In genomic region chr4:41156961-41157360, GRCm38 (mm10) we compare ENCODE assay signal across 28 mouse cellular contexts. TPM values are rescaled to one million over a fixed set of nuclear protein-coding genes. Genes with fewer than 3 reads are reported as not detected.
DNase-seq lines count a peak whose midpoint lies in the region; ATAC-seq and TF ChIP-seq lines count a peak whose summit lies in the region.
"Had no signal": no experiment of that assay in that cellular context is flagged by ENCODE, and none has a peak within 500 bp of the region (broad histone marks: within the 10 kb centered on the region; RNA-seq: fewer than 3 reads in every experiment).

No protein-coding gene starts in this region.

- no peak for TF ChIP-seq POLR2A in small intestine, adult 2 months (IDR thresholded peaks at IDR 0.05; ENCODE audit: low read depth, low read length)

- H3K4me3 ChIP-seq in liver, embryonic 12.5 days: no peak overlapping the region
- H3K4me3 ChIP-seq in small intestine, adult 2 months (ENCODE audit: low read depth, low read length): no peak overlapping the region
- no peak overlapping the region for H3K4me3 ChIP-seq in hindbrain, embryonic 12.5 days
- H3K4me3 ChIP-seq: embryonic facial prominence, embryonic 12.5 days; embryonic facial prominence, embryonic 15.5 days; gastrocnemius, adult 2 months; hindbrain, embryonic 10.5 days had no signal

- H3K4me1 ChIP-seq in liver, embryonic 12.5 days: peaks cover 47% of the 10 kb centered on the region
- peaks cover 3% of the 10 kb centered on the region; the same call in 1 of the 2 replicates for H3K4me1 ChIP-seq in small intestine, adult 2 months (ENCODE audit: control insufficient read depth, insufficient read depth, insufficient read length, low read length)
- peaks cover 9% of the 10 kb centered on the region; the same call in 1 of the 2 replicates for H3K4me1 ChIP-seq in hindbrain, embryonic 12.5 days
- H3K4me1 ChIP-seq: embryonic facial prominence, embryonic 12.5 days; hindbrain, embryonic 10.5 days had no signal

- H3K27ac ChIP-seq in liver, embryonic 12.5 days: 0 out of 2 replicates have a peak overlapping the region, but pooled peaks have one; percentile 20
- 0 out of 2 replicates have a peak overlapping the region, but pooled peaks have one; percentile 10 for H3K27ac ChIP-seq in small intestine, adult 2 months (ENCODE audit: insufficient read depth, low read depth, low read length)
- no peak overlapping the region for H3K27ac ChIP-seq in hindbrain, embryonic 12.5 days
- H3K27ac ChIP-seq: embryonic facial prominence, embryonic 12.5 days; embryonic facial prominence, embryonic 15.5 days; hindbrain, embryonic 10.5 days; hindbrain, embryonic 14.5 days; hindbrain, postnatal 0 days had no signal

- peaks cover 4% of the 10 kb centered on the region for H3K36me3 ChIP-seq in liver, embryonic 12.5 days
- no peaks in the 10 kb centered on the region for H3K36me3 ChIP-seq in small intestine, adult 2 months (ENCODE audit: control insufficient read depth, insufficient read depth, low read length)
- no peaks in the 10 kb centered on the region for H3K36me3 ChIP-seq in hindbrain, embryonic 12.5 days
- H3K36me3 ChIP-seq: embryonic facial prominence, embryonic 12.5 days; embryonic facial prominence, embryonic 15.5 days had no signal

- ATAC-seq in liver, embryonic 12.5 days: no peak
- ATAC-seq in hindbrain, embryonic 12.5 days (ENCODE audit: low FRiP score): no peak
- ATAC-seq: activated CD4-positive, CD25-positive, alpha-beta regulatory T cell, adult 4 months; forebrain, embryonic 14.5 days; forebrain, postnatal 0 days; hindbrain, postnatal 0 days; inflammation-experienced regulatory T-cells, adult 6 months; Patski had no signal

- WGBS in liver, embryonic 12.5 days (ENCODE audit: insufficient replicate concordance): 72% methylated on average over 9 of the region's 9 CpGs
- WGBS in small intestine, adult 2 months: 32% methylated on average over 9 of the region's 9 CpGs
- WGBS in hindbrain, embryonic 12.5 days: 92% methylated on average over 9 of the region's 9 CpGs

- H3K27me3 ChIP-seq in liver, embryonic 12.5 days (replicated peaks): no peaks in the 10 kb centered on the region
- no peaks in the 10 kb centered on the region for H3K27me3 ChIP-seq in small intestine, adult 2 months (ENCODE audit: control insufficient read depth, insufficient read depth, low read length)
- H3K27me3 ChIP-seq in hindbrain, embryonic 12.5 days: no peaks in the 10 kb centered on the region
- H3K27me3 ChIP-seq: embryonic facial prominence, embryonic 12.5 days; embryonic facial prominence, embryonic 15.5 days; Patski had no signal

- DNase-seq in liver: no peak
- peak; percentile 89 for DNase-seq in ES-CJ7 (ENCODE audit: low read depth, low spot score)
- DNase-seq in ZHBTc4 (ENCODE audit: low read depth, low spot score): peak; percentile 81
- no peak for DNase-seq in right cerebral cortex, postnatal 10 days (ENCODE audit: low spot score in 2 of 2)
- DNase-seq in right cerebral cortex, adult 2 months (ENCODE audit: low spot score in 2 of 2): no peak
- DNase-seq: adrenal gland, postnatal 10 days; adrenal gland, postnatal 36 days; cerebellum, adult 18-20 months; cerebellum, adult 9-10 months; cerebellum, postnatal 14 days; forebrain, postnatal 0 days; gastrocnemius, adult 2 months; gastrocnemius, postnatal 14 days; heart, adult 11 months had no signal

- H3K9me3 ChIP-seq in liver, embryonic 12.5 days (replicated peaks): no peaks in the 10 kb centered on the region
- H3K9me3 ChIP-seq in hindbrain, embryonic 12.5 days (replicated peaks): no peaks in the 10 kb centered on the region
- H3K9me3 ChIP-seq: embryonic facial prominence, embryonic 12.5 days; embryonic facial prominence, embryonic 15.5 days; G1E; hindbrain, embryonic 10.5 days had no signal

- no peak for TF ChIP-seq CTCF in small intestine, adult 2 months (IDR thresholded peaks at IDR 0.05; ENCODE audit: extremely low read depth, insufficient read length, insufficient replicate concordance, low read depth, low read length)

- no peak overlapping the region for H3K9ac ChIP-seq in liver, embryonic 12.5 days
- no peak overlapping the region for H3K9ac ChIP-seq in hindbrain, embryonic 12.5 days
- H3K9ac ChIP-seq: embryonic facial prominence, embryonic 12.5 days; embryonic facial prominence, embryonic 15.5 days; forebrain, postnatal 0 days; hindbrain, embryonic 14.5 days had no signal

- no peak overlapping the region for H3K4me2 ChIP-seq in liver, embryonic 12.5 days
- H3K4me2 ChIP-seq in hindbrain, embryonic 12.5 days (replicated peaks): no peak overlapping the region
- H3K4me2 ChIP-seq: embryonic facial prominence, embryonic 12.5 days; embryonic facial prominence, embryonic 15.5 days; heart, embryonic 11.5 days; hindbrain, embryonic 14.5 days had no signal

RNA-seq across cellular contexts. Expression of gene Ube2r2, which starts 21.4 kb away (rescaled TPM):
- polyA plus RNA-seq in liver, embryonic 12.5 days (2016; fragmentation: Nextera tagmentation; extraction: Ambion mirVana): 39.9 and 44.8 TPM in 2 replicates
- polyA plus RNA-seq in small intestine, adult 2 months (2012; rRNA removed): 9.2 and 25.3 TPM in 2 replicates
- polyA plus RNA-seq in hindbrain, embryonic 12.5 days (2016; fragmentation: Nextera tagmentation; extraction: Ambion mirVana): 101 and 113 TPM in 2 replicates

RNA-seq across cellular contexts. Expression of gene Nol6, which starts 32.7 kb away (rescaled TPM):
- 21.9 and 22.0 TPM in 2 replicates for polyA plus RNA-seq in liver, embryonic 12.5 days (2016; fragmentation: Nextera tagmentation; extraction: Ambion mirVana)
- 10.4 and 16.6 TPM in 2 replicates for polyA plus RNA-seq in small intestine, adult 2 months (2012; rRNA removed)
- 29.0 and 33.6 TPM in 2 replicates for polyA plus RNA-seq in hindbrain, embryonic 12.5 days (2016; fragmentation: Nextera tagmentation; extraction: Ambion mirVana)

RNA-seq across cellular contexts. Expression of gene Aqp3, which starts 59.0 kb away (rescaled TPM):
- polyA plus RNA-seq in liver, embryonic 12.5 days (2016; fragmentation: Nextera tagmentation; extraction: Ambion mirVana): 20.9 and 22.3 TPM in 2 replicates
- 100 and 126 TPM in 2 replicates for polyA plus RNA-seq in small intestine, adult 2 months (2012; rRNA removed)
- polyA plus RNA-seq in hindbrain, embryonic 12.5 days (2016; fragmentation: Nextera tagmentation; extraction: Ambion mirVana): 0.77 and 0.97 TPM in 2 replicates
- polyA plus RNA-seq: forebrain, embryonic 14.5 days had no signal

Comparison
In these comparisons a context has a peak if more than half of its experiments do, and no peak if none do; other contexts are left out.
1. DNase-seq: peak in ES-CJ7 (single experiment) and ZHBTc4 (single experiment); none in liver (single experiment), right cerebral cortex, postnatal 10 days (0 of 2) and right cerebral cortex, adult 2 months (0 of 2).
2. RNA of gene Aqp3, which starts 59.0 kb away (polyA plus RNA-seq): 100 to 126 TPM in small intestine, adult 2 months and 20.9 to 22.3 TPM in liver, embryonic 12.5 days; 0.77 to 0.97 TPM in hindbrain, embryonic 12.5 days; every median in the first group is over 10 times any median in the second.